Mouse (Mus musculus) heart, postnatal 0 days (tissue): Measurements from ENCODE around the gene Syt11. TPM values are rescaled to one million over a fixed set of nuclear protein-coding genes. Genes with fewer than 3 reads are reported as not detected.
"Not testable (repeated sequence)": the region's sequence is repeated elsewhere in the genome, so short reads cannot be mapped to it uniquely, and the experiment has no call there.

Experiments used
- ATAC-seq: fragments of 200-750 bp; cut with Nextera tagmentation; 2 replicates; pipeline ENCODE4 v1.8.0; 2017; ENCODE audit warnings: low read depth, moderate number of reproducible peaks, moderate library complexity; ENCODE audit not compliant: insufficient read depth
- DNase-seq: peaks from one replicate; pipeline ENCODE4 v3.0.0-alpha.2; 2016; ENCODE audit warnings: low spot score
- H3K27ac ChIP-seq: fragments of 300-500 bp; sonication (generic); 2 replicates; pipeline ENCODE4 v1.5.1; 2014; ENCODE audit warnings: low read depth, mild to moderate bottlenecking
- H3K27me3 ChIP-seq: fragments of 300-500 bp; sonication (generic); 2 replicates; pipeline ENCODE4 v1.6.1; 2014; ENCODE audit warnings: low read length, mixed read lengths; ENCODE audit not compliant: control insufficient read depth, insufficient read depth
- H3K36me3 ChIP-seq: fragments of 300-500 bp; sonication (generic); replicated peaks from 2 replicates; pipeline ENCODE4 v1.6.1; 2014; ENCODE audit warnings: low read length, mixed read lengths; ENCODE audit not compliant: control insufficient read depth, insufficient read depth
- H3K4me1 ChIP-seq: fragments of 300-500 bp; sonication (generic); 2 replicates; pipeline ENCODE4 v1.6.1; 2014; ENCODE audit warnings: antibody characterized with exemption; ENCODE audit not compliant: control insufficient read depth, insufficient read depth
- H3K4me2 ChIP-seq: fragments of 300-500 bp; sonication (generic); 2 replicates; pipeline ENCODE4 v1.6.1; 2014; ENCODE audit warnings: low read depth, mild to moderate bottlenecking, low read length, moderate library complexity
- H3K4me3 ChIP-seq: fragments of 300-500 bp; sonication (generic); 2 replicates; pipeline ENCODE4 v1.5.1; 2014; ENCODE audit warnings: low read depth, low read length
- H3K9ac ChIP-seq: fragments of 300-500 bp; sonication (generic); replicated peaks from 2 replicates; pipeline ENCODE4 v1.6.1; 2014; ENCODE audit warnings: low read depth, low read length, mixed read lengths
- H3K9me3 ChIP-seq: fragments of 300-500 bp; sonication (generic); replicated peaks from 2 replicates; pipeline ENCODE4 v1.6.1; 2016; ENCODE audit warnings: low read length; ENCODE audit not compliant: control insufficient read depth
- CTCF ChIP-seq: IDR thresholded peaks from 2 replicates; pipeline ENCODE4 v1.5.1; 2016; ENCODE audit warnings: antibody characterized with exemption, control low read depth, low read depth
- EP300 ChIP-seq: IDR thresholded peaks from 2 replicates; pipeline ENCODE4 v1.6.1; 2016; ENCODE audit warnings: antibody characterized with exemption, low read depth
- WGBS: fragments of 180-500 bp; shearing (Covaris S2); extraction: QIAGEN DNeasy Blood & Tissue Kit; methylation state at CpG from one replicate; pipeline ENCODE4 v1.1.7; 2014; 5-methylcytosine and 5-hydroxymethylcytosine counted together
- polyA plus RNA-seq: library from polyadenylated mRNA; unstranded; fragments of >200 nt; fragmentation: Nextera tagmentation; extraction: Ambion mirVana; gene quantifications from 2 replicates; pipeline ENCODE4 v1.2.1, GENCODE M21; 2015
- total RNA-seq: library from RNA; depleted of rRNA; stranded (reverse); fragments of >200 nt; gene quantifications from 2 replicates; pipeline ENCODE4 v1.2.3, GENCODE M21; 2014; ENCODE audit warnings: low replicate concordance

Syt11 gene
- total and polyA plus RNA-seq, 2 experiments from 2014 or later = 3.2 to 3.5 TPM

- Histone ChIP-seq H3K9ac (peak overlapping the region; percentile 49), H3K4me2 (peak overlapping the region; percentile 70), H3K27ac (peak overlapping the region; percentile 86), H3K4me1 (peaks cover 17% of the 10 kb centered on the region), H3K4me3 (peak overlapping the region; percentile 81), H3K36me3 (peaks cover 34% of the 10 kb centered on the region), H3K27me3 (no peaks in the 10 kb centered on the region), H3K9me3 (no peaks in the 10 kb centered on the region)
- WGBS = 15% methylated on average over 1 of the region's 1 CpGs
- DNase-seq (no peak), ATAC-seq (no peak)
- TF ChIP-seq EP300 (no peak), CTCF (no peak)
These were observed 57.1 kb downstream of the Syt11 start for GRCm38 (mm10) chr3:88717831-88718230.

- TF ChIP-seq EP300 (no peak), CTCF (no peak)
- peak overlapping the region; percentile 78 for H3K9ac ChIP-seq
- ATAC-seq (0 out of 2 replicates have a peak, but pooled peaks have one; percentile 11), DNase-seq (no peak)
- H3K4me3 ChIP-seq = peak overlapping the region; percentile 81
- peak overlapping the region; percentile 70 for H3K4me2 ChIP-seq
- peaks cover 17% of the 10 kb centered on the region for H3K4me1 ChIP-seq
- H3K27ac ChIP-seq = peak overlapping the region; percentile 86
- no peaks in the 10 kb centered on the region for H3K27me3 ChIP-seq
- no peaks in the 10 kb centered on the region for H3K9me3 ChIP-seq
- WGBS = 2% methylated on average over 9 of the region's 9 CpGs
- H3K36me3 ChIP-seq = peaks cover 39% of the 10 kb centered on the region
These were observed 57.7 kb downstream of the Syt11 start for GRCm38 (mm10) chr3:88717198-88717798.

- no peaks in the 10 kb centered on the region for H3K27me3 ChIP-seq
- ATAC-seq (peak; percentile 77), DNase-seq (peak; percentile 94)
- H3K9me3 ChIP-seq = no peaks in the 10 kb centered on the region
- WGBS = 2% methylated on average over 27 of the region's 27 CpGs
- H3K4me2 ChIP-seq = peak within 1 kb of the TSS; percentile 70
- peak within 1 kb of the TSS; percentile 78 for H3K9ac ChIP-seq
- peak within 1 kb of the TSS; percentile 86 for H3K27ac ChIP-seq
- H3K4me1 ChIP-seq = peaks cover 17% of the 10 kb centered on the region
- no peak for TF ChIP-seq EP300
- no peak for TF ChIP-seq CTCF
- H3K4me3 ChIP-seq = peak within 1 kb of the TSS; percentile 81
- H3K36me3 ChIP-seq = peaks cover 41% of the 10 kb centered on the region
These were observed 58.4 kb downstream of the Syt11 start, which contains the start of gene Rit1 for GRCm38 (mm10) chr3:88716399-88717197. Gene Rit1, plus strand, starts transcription at chr3:88716838.

GRCm38 (mm10) chr3:88715716-88716115 is 59.2 kb downstream of the Syt11 start:
- not testable (repeated sequence) for ATAC-seq, H3K27me3 ChIP-seq, H3K27ac ChIP-seq, H3K9ac ChIP-seq, H3K9me3 ChIP-seq, DNase-seq, H3K4me3 ChIP-seq, H3K4me2 ChIP-seq
- Histone ChIP-seq H3K36me3 (peaks cover 44% of the 10 kb centered on the region), H3K4me1 (peaks cover 17% of the 10 kb centered on the region)
- 92% methylated on average over 5 of the region's 5 CpGs for WGBS

- 62% methylated on average over 2 of the region's 2 CpGs for WGBS
- H3K4me1 ChIP-seq = peaks cover 15% of the 10 kb centered on the region
- H3K9ac ChIP-seq = no peak overlapping the region
- no peaks in the 10 kb centered on the region for H3K27me3 ChIP-seq
- H3K9me3 ChIP-seq = no peaks in the 10 kb centered on the region
- no peak overlapping the region for H3K4me2 ChIP-seq
- no peak overlapping the region for H3K27ac ChIP-seq
- DNase-seq (no peak), ATAC-seq (no peak)
- H3K4me3 ChIP-seq = no peak overlapping the region
- TF ChIP-seq EP300 (no peak), CTCF (no peak)
- peaks cover 44% of the 10 kb centered on the region for H3K36me3 ChIP-seq
These were observed 60.2 kb downstream of the Syt11 start for GRCm38 (mm10) chr3:88714725-88715124.
